Mouse (Mus musculus) olfactory bulb, adult 2 months (tissue): Measurements from ENCODE around the gene Ntm.

Experiments
- CTCF ChIP-seq: fragments of 200-500 bp; IDR thresholded peaks from 2 replicates; pipeline ENCODE4 v1.5.1; 2012; ENCODE audit warnings: low read depth, mild to moderate bottlenecking, low read length, moderate library complexity; ENCODE audit not compliant: insufficient read depth
- POLR2A ChIP-seq: fragments of 200-500 bp; IDR thresholded peaks from 2 replicates; pipeline ENCODE4 v1.6.1; 2012; ENCODE audit warnings: mild to moderate bottlenecking, low read depth, low read length, moderate library complexity; ENCODE audit not compliant: insufficient read depth

DNA sequence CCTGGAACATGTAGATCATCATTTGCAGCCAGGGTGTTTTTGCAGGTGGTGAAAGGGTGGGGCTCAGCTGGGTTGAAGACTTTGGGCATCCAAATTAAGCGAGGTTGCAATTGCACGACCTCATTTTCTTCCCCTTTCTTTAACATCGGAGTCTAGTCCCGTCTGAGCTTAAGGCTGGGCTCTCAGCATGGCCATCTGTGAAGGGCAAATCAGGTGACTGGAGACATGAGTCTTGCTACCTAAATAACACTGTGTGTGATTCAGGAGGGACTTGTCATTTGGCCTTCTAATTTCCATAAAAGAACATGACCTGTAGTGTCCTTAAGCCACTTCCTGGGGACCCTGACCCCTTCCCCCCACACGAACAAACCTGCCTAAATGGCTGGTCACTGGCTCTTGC, 394.4 kb downstream of the Ntm start:
- no peak for TF ChIP-seq POLR2A
- TF ChIP-seq CTCF = no peak
